Mouse (Mus musculus): ENCODE data around the gene Calcrl. TPM values are rescaled to one million over a fixed set of nuclear protein-coding genes. Genes with fewer than 3 reads are reported as not detected.

Gene Calcrl
- polyA plus RNA-seq, 1 experiment: 6.9 TPM

- no peak overlapping the region for H3K4me2 ChIP-seq (ENCODE audit: low read depth)
- TF ChIP-seq REST (IDR thresholded peaks at IDR 0.05; ENCODE audit: insufficient read depth, insufficient read length): no peak
- no peak for TF ChIP-seq CEBPB (IDR thresholded peaks at IDR 0.05; ENCODE audit: insufficient read depth, poor library complexity, severe bottlenecking)
- TF ChIP-seq POLR2A (IDR thresholded peaks at IDR 0.05; ENCODE audit: insufficient read length, low read depth): no peak
- TF ChIP-seq MAX (IDR thresholded peaks at IDR 0.05; ENCODE audit: low read depth): no peak
- TF ChIP-seq E2F4 (IDR thresholded peaks at IDR 0.05; ENCODE audit: insufficient read depth): no peak
- TF ChIP-seq MYOG (IDR thresholded peaks at IDR 0.05; ENCODE audit: control insufficient read depth in 1 of 3, insufficient read depth in 1 of 3, insufficient read length in 2 of 3, low read depth in 2 of 3): no peak
- TF ChIP-seq MYOD1 (IDR thresholded peaks at IDR 0.05; ENCODE audit: control insufficient read depth in 1 of 3, insufficient read length in 2 of 3, low read depth in 2 of 3): no peak
- TF ChIP-seq SRF (IDR thresholded peaks at IDR 0.05; ENCODE audit: control insufficient read depth, insufficient read length, low read depth): no peak
- TF ChIP-seq POLR2AphosphoS2 (IDR thresholded peaks at IDR 0.05; ENCODE audit: insufficient read length, low read depth): no peak
- no peak for TF ChIP-seq TCF12 (IDR thresholded peaks at IDR 0.05; ENCODE audit: insufficient read depth, poor library complexity, severe bottlenecking)
- TF ChIP-seq USF1 (IDR thresholded peaks at IDR 0.05; ENCODE audit: low read depth): no peak
- no peak for TF ChIP-seq TCF3 (IDR thresholded peaks at IDR 0.05; ENCODE audit: insufficient read length, low read depth)
- no peak overlapping the region for H3ac ChIP-seq (ENCODE audit: control insufficient read depth, insufficient read length)
- H3K4me3 ChIP-seq: no peak overlapping the region
- H3K36me3 ChIP-seq (ENCODE audit: control insufficient read depth, insufficient read depth): no peaks in the 10 kb centered on the region
- no peaks in the 10 kb centered on the region for H3K27me3 ChIP-seq (ENCODE audit: control insufficient read depth, insufficient read depth, insufficient read length)
- no peaks in the 10 kb centered on the region for H3K79me2 ChIP-seq (ENCODE audit: control insufficient read depth, insufficient read depth)
These were observed 41.4 kb downstream of the Calcrl start for GRCm38 (mm10) chr2:84383828-84384227.

- no peak overlapping the region for H3K4me3 ChIP-seq
- no peak overlapping the region for H3ac ChIP-seq (ENCODE audit: control insufficient read depth, insufficient read length)
- H3K4me2 ChIP-seq (ENCODE audit: low read depth): no peak overlapping the region
- no peak for TF ChIP-seq SRF (IDR thresholded peaks at IDR 0.05; ENCODE audit: control insufficient read depth, insufficient read length, low read depth)
- TF ChIP-seq MAX (IDR thresholded peaks at IDR 0.05; ENCODE audit: low read depth): no peak
- TF ChIP-seq REST (IDR thresholded peaks at IDR 0.05; ENCODE audit: insufficient read depth, insufficient read length): no peak
- no peak for TF ChIP-seq TCF3 (IDR thresholded peaks at IDR 0.05; ENCODE audit: insufficient read length, low read depth)
- TF ChIP-seq MYOD1 (IDR thresholded peaks at IDR 0.05; ENCODE audit: control insufficient read depth in 1 of 3, insufficient read length in 2 of 3, low read depth in 2 of 3): no peak
- TF ChIP-seq MYOG (IDR thresholded peaks at IDR 0.05; ENCODE audit: control insufficient read depth in 1 of 3, insufficient read depth in 1 of 3, insufficient read length in 2 of 3, low read depth in 2 of 3): no peak
- TF ChIP-seq USF1 (IDR thresholded peaks at IDR 0.05; ENCODE audit: low read depth): no peak
- TF ChIP-seq TCF12 (IDR thresholded peaks at IDR 0.05; ENCODE audit: insufficient read depth, poor library complexity, severe bottlenecking): no peak
- no peak for TF ChIP-seq POLR2AphosphoS2 (IDR thresholded peaks at IDR 0.05; ENCODE audit: insufficient read length, low read depth)
- TF ChIP-seq E2F4 (IDR thresholded peaks at IDR 0.05; ENCODE audit: insufficient read depth): no peak
- no peak for TF ChIP-seq CEBPB (IDR thresholded peaks at IDR 0.05; ENCODE audit: insufficient read depth, poor library complexity, severe bottlenecking)
- TF ChIP-seq POLR2A (IDR thresholded peaks at IDR 0.05; ENCODE audit: insufficient read length, low read depth): no peak
- no peaks in the 10 kb centered on the region for H3K27me3 ChIP-seq (ENCODE audit: control insufficient read depth, insufficient read depth, insufficient read length)
- no peaks in the 10 kb centered on the region for H3K79me2 ChIP-seq (ENCODE audit: control insufficient read depth, insufficient read depth)
- no peaks in the 10 kb centered on the region for H3K36me3 ChIP-seq (ENCODE audit: control insufficient read depth, insufficient read depth)
These were observed 42.7 kb downstream of the Calcrl start for GRCm38 (mm10) chr2:84382556-84382955.

GRCm38 (mm10) chr2:84381997-84382396 is 43.2 kb downstream of the Calcrl start:
- no peak for TF ChIP-seq POLR2AphosphoS2 (IDR thresholded peaks at IDR 0.05; ENCODE audit: insufficient read length, low read depth)
- no peak for TF ChIP-seq POLR2A (IDR thresholded peaks at IDR 0.05; ENCODE audit: insufficient read length, low read depth)
- no peak for TF ChIP-seq USF1 (IDR thresholded peaks at IDR 0.05; ENCODE audit: low read depth)
- no peak for TF ChIP-seq MYOD1 (IDR thresholded peaks at IDR 0.05; ENCODE audit: control insufficient read depth in 1 of 3, insufficient read length in 2 of 3, low read depth in 2 of 3)
- TF ChIP-seq MAX (IDR thresholded peaks at IDR 0.05; ENCODE audit: low read depth): no peak

GRCm38 (mm10) chr2:84380816-84381215 is 44.4 kb downstream of the Calcrl start:
- Histone ChIP-seq H3ac (ENCODE audit: control insufficient read depth, insufficient read length) (no peak overlapping the region), H3K79me2 (ENCODE audit: control insufficient read depth, insufficient read depth) (no peaks in the 10 kb centered on the region), H3K4me2 (ENCODE audit: low read depth) (no peak overlapping the region), H3K27me3 (ENCODE audit: control insufficient read depth, insufficient read depth, insufficient read length) (no peaks in the 10 kb centered on the region), H3K4me3 (no peak overlapping the region), H3K36me3 (ENCODE audit: control insufficient read depth, insufficient read depth) (peaks cover 7% of the 10 kb centered on the region)
- TF ChIP-seq SRF (IDR thresholded peaks at IDR 0.05; ENCODE audit: control insufficient read depth, insufficient read length, low read depth) (no peak), TCF12 (IDR thresholded peaks at IDR 0.05; ENCODE audit: insufficient read depth, poor library complexity, severe bottlenecking) (no peak), REST (IDR thresholded peaks at IDR 0.05; ENCODE audit: insufficient read depth, insufficient read length) (no peak)

More at GRCm38 (mm10) chr2:84381997-84382396, 43.2 kb downstream of the Calcrl start:
- no peaks in the 10 kb centered on the region for H3K36me3 ChIP-seq (ENCODE audit: control insufficient read depth, insufficient read depth)
- H3K4me3 ChIP-seq: no peak overlapping the region
- H3K27me3 ChIP-seq (ENCODE audit: control insufficient read depth, insufficient read depth, insufficient read length): no peaks in the 10 kb centered on the region
- H3ac ChIP-seq (ENCODE audit: control insufficient read depth, insufficient read length): no peak overlapping the region
- H3K79me2 ChIP-seq (ENCODE audit: control insufficient read depth, insufficient read depth): no peaks in the 10 kb centered on the region
- H3K4me2 ChIP-seq (ENCODE audit: low read depth): no peak overlapping the region

GRCm38 (mm10) chr2:84378678-84379077 is 46.5 kb downstream of the Calcrl start:
- TF ChIP-seq MYOD1 (IDR thresholded peaks at IDR 0.05; ENCODE audit: control insufficient read depth in 1 of 3, insufficient read length in 2 of 3, low read depth in 2 of 3) (no peak), MAX (IDR thresholded peaks at IDR 0.05; ENCODE audit: low read depth) (no peak), POLR2AphosphoS2 (IDR thresholded peaks at IDR 0.05; ENCODE audit: insufficient read length, low read depth) (no peak), POLR2A (IDR thresholded peaks at IDR 0.05; ENCODE audit: insufficient read length, low read depth) (no peak), SRF (IDR thresholded peaks at IDR 0.05; ENCODE audit: control insufficient read depth, insufficient read length, low read depth) (no peak), E2F4 (IDR thresholded peaks at IDR 0.05; ENCODE audit: insufficient read depth) (no peak)
- Histone ChIP-seq H3K4me2 (ENCODE audit: low read depth) (no peak overlapping the region), H3K4me3 (no peak overlapping the region), H3K36me3 (ENCODE audit: control insufficient read depth, insufficient read depth) (peaks cover 11% of the 10 kb centered on the region), H3K27me3 (ENCODE audit: control insufficient read depth, insufficient read depth, insufficient read length) (no peaks in the 10 kb centered on the region), H3K79me2 (ENCODE audit: control insufficient read depth, insufficient read depth) (no peaks in the 10 kb centered on the region), H3ac (ENCODE audit: control insufficient read depth, insufficient read length) (no peak overlapping the region)

All from myocyte (in vitro differentiated cells).